Mouse (Mus musculus) cerebellum, postnatal 25 days (tissue): ENCODE measurements around the gene U90926.

Source experiments
- DNase-seq, 2 experiments: peaks; one replicate each; pipeline ENCODE4 v3.0.0; 2021; ENCODE audit warnings: mixed read lengths in 2 of 2

The U90926 gene

GRCm38 (mm10) chr5:92215308-92215707 lies at the start of gene U90926:
TSS of gene U90926 (minus strand) at chr5:92215408.
- no peak for DNase-seq

DNA sequence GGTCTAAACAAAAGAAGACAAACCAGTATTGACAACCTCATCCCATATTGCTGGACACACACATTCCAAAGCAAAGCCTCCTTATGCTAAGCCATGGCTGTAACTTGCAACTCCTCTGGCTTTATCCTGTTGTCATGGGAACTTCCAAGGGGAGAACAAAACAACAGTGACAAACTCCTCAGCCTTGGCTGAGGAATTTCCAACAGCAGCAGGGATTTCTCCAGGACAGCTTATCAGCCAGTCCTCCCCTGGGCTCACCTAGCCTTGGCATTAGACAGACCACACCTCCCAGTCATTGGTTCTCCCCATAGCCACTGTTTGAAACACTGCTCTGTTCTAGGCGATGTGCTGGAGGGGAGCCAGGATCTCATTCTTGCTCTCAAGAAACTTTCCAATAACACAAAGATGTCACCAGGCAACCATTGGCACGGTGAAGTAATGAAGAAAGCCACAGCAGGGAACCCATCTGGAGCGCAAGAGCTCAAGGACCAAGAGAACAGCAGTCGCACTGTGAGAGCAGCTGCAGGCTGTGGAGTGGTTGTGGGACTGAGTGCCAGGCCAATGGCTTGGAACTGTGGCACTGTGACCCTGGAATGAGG lies 48.7 kb upstream of the U90926 start:
- peak; percentile 18 to 52 for DNase-seq

- no peak for DNase-seq
Measured at GRCm38 (mm10) chr5:92262646-92263045, 47.4 kb upstream of the U90926 start.

DNA sequence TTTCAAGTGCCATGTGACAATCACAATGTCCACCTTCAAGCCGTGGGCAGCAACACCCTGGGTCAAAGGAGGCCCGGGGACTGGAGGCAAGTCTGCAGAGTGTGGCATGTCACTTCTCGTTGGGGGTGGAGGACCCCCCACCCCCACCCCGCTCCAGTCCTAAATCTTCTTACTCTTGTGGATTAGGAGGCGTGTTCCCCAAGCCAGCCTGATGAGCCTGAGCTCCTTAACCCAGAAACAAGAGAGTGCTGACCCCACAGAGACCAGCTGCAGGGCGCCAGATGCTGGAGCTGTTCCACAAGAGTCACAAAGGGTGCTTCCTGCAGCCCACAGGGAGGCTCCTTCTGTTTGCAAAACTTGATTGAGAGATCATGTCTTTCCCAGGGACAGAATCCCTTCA lies 41.0 kb upstream of the U90926 start, which contains the start of gene Ppef2:
TSS of gene Ppef2 (minus strand) at position 61 of the 400 bp plus-strand sequence.
- no peak for DNase-seq

GRCm38 (mm10) chr5:92254476-92254875 lies 39.3 kb upstream of the U90926 start:
- no peak for DNase-seq

- peak; percentile 22 to 37 for DNase-seq
Measured at GRCm38 (mm10) chr5:92252797-92253343, 37.7 kb upstream of the U90926 start.

DNA sequence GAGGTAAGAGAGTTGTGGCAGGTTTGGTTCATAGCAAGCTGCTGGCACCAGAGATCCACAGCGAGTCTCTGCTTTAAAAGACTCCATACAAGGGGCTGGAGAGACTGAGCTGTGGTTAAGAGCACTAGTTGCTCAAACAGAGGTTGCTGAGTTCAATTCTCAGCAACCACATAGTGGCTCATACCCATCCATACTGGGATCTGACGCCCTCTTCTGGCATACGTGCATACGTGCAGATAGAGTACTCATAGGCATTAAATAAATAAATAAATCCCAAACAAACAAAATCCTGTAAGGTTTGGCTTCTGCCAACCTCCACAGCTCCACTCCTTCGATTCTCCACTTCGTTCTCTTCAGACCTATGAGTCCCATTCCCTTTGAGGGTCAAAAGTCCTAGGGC lies 36.8 kb upstream of the U90926 start:
- no peak for DNase-seq

- no peak for DNase-seq
Measured at GRCm38 (mm10) chr5:92248614-92249013, 33.4 kb upstream of the U90926 start.

GRCm38 (mm10) chr5:92245483-92245882 lies 30.3 kb upstream of the U90926 start:
- DNase-seq = no peak

GRCm38 (mm10) chr5:92244900-92245299 lies 29.7 kb upstream of the U90926 start:
- no peak for DNase-seq

GRCm38 (mm10) chr5:92240769-92241168 lies 25.6 kb upstream of the U90926 start:
- DNase-seq = no peak

GRCm38 (mm10) chr5:92239333-92240232 lies 24.4 kb upstream of the U90926 start:
- DNase-seq = peak; percentile 75 to 84

DNA sequence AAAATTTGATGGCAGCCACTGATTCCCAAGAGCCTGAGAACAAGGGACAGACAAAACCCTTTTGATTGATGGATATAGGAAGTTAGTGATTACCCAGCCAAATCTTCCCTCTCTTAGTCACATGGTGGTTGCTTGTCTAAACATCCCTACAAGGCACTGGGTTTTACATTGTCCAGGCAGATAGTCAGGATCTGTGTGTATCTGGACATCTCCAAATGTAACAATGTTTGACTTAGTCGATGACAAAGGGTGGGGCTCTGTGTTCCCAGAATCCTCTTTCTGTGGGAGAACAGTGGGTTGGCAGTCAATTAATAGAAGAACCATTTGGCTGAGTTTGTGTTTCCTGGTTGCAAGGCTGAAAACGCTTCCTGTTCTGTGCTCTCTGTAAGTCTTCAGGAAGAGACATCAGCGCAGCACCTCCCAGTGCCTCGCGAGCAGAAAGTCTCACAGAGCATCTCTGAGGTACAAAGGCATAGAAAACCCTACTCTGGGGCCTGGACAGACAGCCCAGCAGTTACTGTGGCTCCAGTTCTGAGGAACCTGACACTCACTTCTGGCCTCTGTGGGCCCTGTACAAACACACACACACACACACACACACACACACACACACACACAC lies 19.8 kb upstream of the U90926 start:
- DNase-seq = no peak

DNA sequence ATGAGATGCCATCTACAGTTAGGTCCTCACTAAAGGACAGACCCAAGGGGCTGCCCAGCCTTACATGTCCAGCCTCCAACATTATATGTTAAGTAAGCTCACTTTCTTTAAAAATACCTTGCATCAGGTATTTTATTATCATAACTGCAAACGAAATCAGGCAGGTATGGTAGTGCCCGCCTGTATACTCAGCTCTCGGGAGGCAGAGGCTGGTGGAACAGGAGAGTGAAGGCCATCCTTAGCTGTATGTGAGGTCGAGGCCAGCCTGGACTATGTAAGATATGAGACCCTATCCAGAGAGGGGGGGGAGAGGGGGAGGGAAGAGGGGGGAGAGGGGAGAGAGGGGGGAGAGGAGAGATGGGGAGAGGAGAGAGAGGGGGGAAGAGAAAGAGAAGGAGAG lies 18.2 kb upstream of the U90926 start:
- no peak for DNase-seq

DNA sequence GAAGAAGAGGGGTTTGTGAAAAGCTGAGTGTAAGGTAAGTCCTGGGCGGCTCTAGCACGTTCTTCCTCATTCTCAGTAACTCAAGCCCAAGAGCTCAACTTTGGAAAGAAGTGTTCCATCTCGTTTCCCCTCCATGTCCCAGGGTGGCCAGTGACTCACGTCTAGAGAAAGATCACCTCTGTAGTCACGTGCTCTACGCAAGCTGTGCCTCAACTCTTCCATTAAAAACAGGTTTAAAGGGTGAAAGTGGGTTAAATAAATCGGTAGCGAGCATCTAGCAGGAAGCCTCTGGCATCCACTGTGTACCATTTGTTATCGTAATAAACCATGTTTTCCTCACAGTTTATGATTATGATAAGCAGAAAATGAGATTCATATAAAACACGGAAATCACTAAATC lies 16.6 kb upstream of the U90926 start:
- DNase-seq = no peak

GRCm38 (mm10) chr5:92230306-92230705 lies 15.1 kb upstream of the U90926 start:
- DNase-seq = no peak

DNA sequence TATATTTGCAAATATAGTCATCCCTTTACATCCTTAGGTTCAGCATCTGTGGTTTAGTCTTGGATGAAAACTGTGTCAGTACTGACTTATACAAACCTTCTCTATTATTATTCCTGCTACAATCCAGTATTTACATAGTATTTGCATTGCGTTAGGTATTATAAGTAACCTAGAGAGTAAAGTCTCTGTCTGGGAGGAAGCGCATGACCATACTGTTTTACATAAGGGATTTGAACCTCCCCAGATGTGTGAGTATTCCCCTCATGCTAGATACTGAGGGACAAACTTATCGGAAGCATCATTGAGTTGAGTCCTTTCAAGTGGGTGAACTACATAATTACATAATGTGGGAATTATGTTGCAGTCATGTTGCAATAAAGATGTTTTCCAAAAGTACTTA lies 14.3 kb upstream of the U90926 start:
- DNase-seq = no peak

GRCm38 (mm10) chr5:92228776-92229175 lies 13.6 kb upstream of the U90926 start:
- no peak for DNase-seq

GRCm38 (mm10) chr5:92227782-92228181 lies 12.6 kb upstream of the U90926 start:
- no peak for DNase-seq

GRCm38 (mm10) chr5:92220287-92220902 lies 5.2 kb upstream of the U90926 start:
- DNase-seq = peak; percentile 45 to 64

DNA sequence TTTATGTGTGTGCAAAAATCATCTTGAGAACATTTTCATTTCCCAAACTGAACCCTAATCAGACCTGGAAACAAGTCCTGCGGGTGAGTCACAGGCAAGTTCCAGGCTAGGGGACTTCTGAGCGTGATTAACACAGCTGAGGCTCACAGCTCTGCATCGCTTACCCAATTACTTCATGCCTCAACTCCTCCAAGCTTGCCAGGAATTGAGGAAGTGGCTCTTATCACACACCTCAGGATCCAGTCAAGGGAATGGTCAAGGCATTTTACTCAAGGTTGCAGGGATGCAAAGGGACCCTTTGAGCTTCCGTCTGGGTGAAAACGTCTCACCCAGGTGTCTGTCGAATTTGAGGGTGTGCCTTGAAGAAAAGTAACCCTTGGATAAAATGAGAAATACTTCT lies 4.6 kb upstream of the U90926 start:
- peak in 1 of 2 experiments; percentile 35 for DNase-seq

DNA sequence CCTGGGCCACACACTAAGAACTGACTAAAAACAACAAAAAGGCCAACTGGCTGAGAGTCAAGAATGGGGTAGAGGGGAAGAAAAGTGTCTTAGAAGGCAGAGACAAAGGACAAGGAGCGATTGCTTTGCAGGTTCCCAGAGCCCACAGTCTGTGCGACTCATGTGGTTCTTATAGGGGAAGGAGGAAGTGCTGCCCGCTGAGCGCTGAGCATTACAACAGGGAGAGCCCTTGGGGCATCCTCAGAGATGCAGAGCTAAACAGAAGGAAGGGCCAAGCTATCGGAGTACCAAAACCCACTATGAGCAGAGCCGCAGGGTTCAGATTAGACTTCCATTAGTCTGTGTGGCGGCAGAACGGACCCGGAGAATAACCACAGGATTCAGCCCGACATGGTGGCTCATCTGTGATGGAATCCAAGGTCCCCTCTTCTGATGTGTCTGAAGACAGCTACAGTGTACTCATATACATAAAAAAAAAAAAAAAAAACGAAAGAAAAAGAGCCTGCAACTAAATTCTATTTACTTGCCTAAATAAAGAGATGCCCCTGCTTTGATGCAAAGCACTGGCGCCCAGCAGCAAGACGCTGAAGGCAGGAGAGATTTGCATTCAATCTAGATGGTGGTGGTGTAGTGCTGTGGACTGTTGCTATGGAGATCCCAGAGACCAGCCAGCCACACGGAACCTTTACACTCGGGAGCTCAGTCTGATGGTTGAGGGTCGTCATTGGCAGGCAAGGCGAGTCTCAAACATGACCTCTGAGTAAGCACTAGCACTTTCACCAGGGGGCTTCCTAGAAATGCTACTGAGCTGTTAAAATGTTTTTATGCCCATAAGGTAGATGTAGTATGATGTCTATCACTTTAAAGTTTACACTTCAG lies 3.9 kb upstream of the U90926 start:
- DNase-seq = no peak
